Mouse (Mus musculus): ENCODE data around the gene Hoxd12. TPM values are rescaled to one million over a fixed set of nuclear protein-coding genes. Genes with fewer than 3 reads are reported as not detected.

Gene Hoxd12
- total and polyA plus RNA-seq, 3 experiments: not detected

DNA sequence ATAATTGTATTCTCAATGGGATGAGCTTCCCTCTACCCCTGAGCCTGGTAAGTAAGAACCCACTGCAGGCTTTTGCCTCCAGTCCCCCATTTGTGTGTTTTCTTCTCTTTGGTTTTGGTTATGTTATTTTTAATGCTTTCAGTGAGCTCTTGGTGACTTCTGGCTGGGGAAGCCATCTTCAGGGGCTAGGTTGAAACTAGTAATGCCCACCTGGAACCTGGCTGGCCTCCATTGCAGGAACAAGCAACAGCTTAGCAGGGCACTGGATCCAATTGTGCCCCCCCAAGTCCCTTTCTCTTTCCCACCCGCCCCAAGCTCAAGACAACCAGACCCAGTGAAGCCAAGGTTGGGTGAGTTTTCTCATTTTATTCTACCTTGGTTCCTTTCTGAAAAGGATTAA is 20.6 kb downstream of the Hoxd12 start:
- TF ChIP-seq HCFC1 (IDR thresholded peaks at IDR 0.05; ENCODE audit: low read depth, low read length) (no peak), TBP (IDR thresholded peaks at IDR 0.05; ENCODE audit: low read depth, low read length) (no peak), UBTF (IDR thresholded peaks at IDR 0.05; ENCODE audit: borderline replicate concordance, insufficient read depth, low read depth, low read length) (no peak), TCF12 (IDR thresholded peaks at IDR 0.05; ENCODE audit: low read depth, low read length) (no peak), ZMIZ1 (IDR thresholded peaks at IDR 0.05; ENCODE audit: low read depth, low read length) (no peak), ZNF384 (IDR thresholded peaks at IDR 0.05; ENCODE audit: low read depth, low read length) (no peak), GABPA (IDR thresholded peaks at IDR 0.05; ENCODE audit: low read depth, low read length) (no peak), MXI1 (IDR thresholded peaks at IDR 0.05; ENCODE audit: low read depth, low read length) (no peak), GATA1 (IDR thresholded peaks at IDR 0.05; ENCODE audit: low read depth, low read length) (no peak)
- H3K79me2 ChIP-seq (ENCODE audit: control insufficient read depth, insufficient read depth, low read length, poor library complexity): no peaks in the 10 kb centered on the region
- DNase-seq (ENCODE audit: low read depth, low spot score): no peak
- H3K27ac ChIP-seq (ENCODE audit: control insufficient read depth, low read depth, low read length): no peak overlapping the region
- H3K27me3 ChIP-seq (ENCODE audit: control insufficient read depth in 1 of 2, insufficient read depth in 2 of 2, low read length in 2 of 2): no peaks in the 10 kb centered on the region; a peak in 2 of 4 replicates
- no peak overlapping the region for H3K4me3 ChIP-seq (ENCODE audit: control insufficient read depth in 1 of 2, insufficient read depth in 1 of 2, low read depth in 2 of 2, low read length in 2 of 2)
- no peaks in the 10 kb centered on the region for H3K36me3 ChIP-seq (ENCODE audit: control insufficient read depth in 1 of 2, insufficient read depth in 2 of 2, low read length in 2 of 2)
- no peak overlapping the region for H3K9ac ChIP-seq (ENCODE audit: control insufficient read depth, low read depth, low read length, poor library complexity, severe bottlenecking)
- no peaks in the 10 kb centered on the region for H3K9me3 ChIP-seq (replicated peaks; ENCODE audit: insufficient read depth, low read length)
- no peaks in the 10 kb centered on the region for H3K4me1 ChIP-seq (ENCODE audit: control insufficient read depth in 1 of 2, insufficient read depth in 2 of 2, low read length in 2 of 2)

DNA sequence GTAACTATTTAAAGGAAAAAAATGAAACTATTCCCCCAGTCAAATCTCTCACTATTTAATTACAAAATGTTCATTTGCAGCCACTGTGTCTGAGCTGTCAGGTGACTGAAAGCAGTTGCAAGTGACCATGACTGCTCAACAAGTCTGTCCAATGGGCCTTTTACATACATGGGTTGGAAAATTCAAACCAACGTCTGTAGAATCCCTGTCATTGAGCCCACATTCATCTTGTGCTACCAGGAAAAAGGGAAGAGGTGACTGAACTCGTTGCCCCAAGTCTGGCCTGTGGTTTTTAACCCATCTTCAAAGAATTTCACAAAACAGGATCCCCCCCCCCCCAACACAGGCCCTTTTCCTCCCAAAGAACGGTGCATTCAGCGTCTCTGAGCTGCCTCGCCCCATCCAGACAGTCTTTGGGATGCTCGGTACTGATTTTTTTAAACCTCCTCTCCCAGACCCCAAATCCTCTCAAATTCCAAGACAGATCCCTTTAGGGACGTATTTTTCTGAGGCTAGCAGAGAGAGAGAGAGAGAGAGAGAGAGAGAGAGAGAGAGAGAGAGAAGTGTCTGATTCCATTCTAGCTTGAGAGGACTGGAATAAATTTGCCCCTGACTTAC is 21.1 kb downstream of the Hoxd12 start:
- DNase-seq (ENCODE audit: low read depth, low spot score): no peak
- H3K36me3 ChIP-seq (ENCODE audit: control insufficient read depth in 1 of 2, insufficient read depth in 2 of 2, low read length in 2 of 2): no peaks in the 10 kb centered on the region
- no peaks in the 10 kb centered on the region for H3K79me2 ChIP-seq (ENCODE audit: control insufficient read depth, insufficient read depth, low read length, poor library complexity)
- no peaks in the 10 kb centered on the region for H3K4me1 ChIP-seq (ENCODE audit: control insufficient read depth in 1 of 2, insufficient read depth in 2 of 2, low read length in 2 of 2)
- no peaks in the 10 kb centered on the region; a peak in 2 of 4 replicates for H3K27me3 ChIP-seq (ENCODE audit: control insufficient read depth in 1 of 2, insufficient read depth in 2 of 2, low read length in 2 of 2)
- no peak overlapping the region for H3K27ac ChIP-seq (ENCODE audit: control insufficient read depth, low read depth, low read length)
- no peak overlapping the region for H3K9ac ChIP-seq (ENCODE audit: control insufficient read depth, low read depth, low read length, poor library complexity, severe bottlenecking)
- no peak overlapping the region for H3K4me3 ChIP-seq (ENCODE audit: control insufficient read depth in 1 of 2, insufficient read depth in 1 of 2, low read depth in 2 of 2, low read length in 2 of 2)
- TF ChIP-seq POLR2AphosphoS5 (IDR thresholded peaks at IDR 0.05; ENCODE audit: borderline replicate concordance, low read depth, low read length) (no peak), TAL1 (IDR thresholded peaks at IDR 0.05; ENCODE audit: low read length) (no peak), GATA1 (IDR thresholded peaks at IDR 0.05; ENCODE audit: low read depth, low read length) (no peak), MAZ (IDR thresholded peaks at IDR 0.05; ENCODE audit: low read depth, low read length) (no peak), RCOR1 (IDR thresholded peaks at IDR 0.05; ENCODE audit: low read depth, low read length) (no peak), KAT2A (conservative IDR thresholded peaks at IDR 0.05; ENCODE audit: low read depth, low read length) (no peak), EP300 (IDR thresholded peaks at IDR 0.05; ENCODE audit: low read depth in 1 of 2, low read length in 2 of 2) (no peak), ETS1 (IDR thresholded peaks at IDR 0.05; ENCODE audit: low read depth, low read length) (no peak), BHLHE40 (IDR thresholded peaks at IDR 0.05; ENCODE audit: borderline replicate concordance, low read depth, low read length) (no peak), SMC3 (IDR thresholded peaks at IDR 0.05; ENCODE audit: low read depth, low read length) (no peak)
- no peaks in the 10 kb centered on the region for H3K9me3 ChIP-seq (replicated peaks; ENCODE audit: insufficient read depth, low read length)
